Mouse (Mus musculus) intestine, postnatal 0 days (tissue): ENCODE results near the gene N4bp2l2. TPM values are rescaled to one million over a fixed set of nuclear protein-coding genes. Genes with fewer than 3 reads are reported as not detected.
"Not testable (repeated sequence)": the region's sequence is repeated elsewhere in the genome, so short reads cannot be mapped to it uniquely, and the experiment has no call there.

ENCODE experiments used
- ATAC-seq: fragments of 200-750 bp; cut with Nextera tagmentation; 2 replicates; pipeline ENCODE4 v1.8.0; 2017; ENCODE audit warnings: mild to moderate bottlenecking, moderate TSS enrichment, moderate library complexity
- H3K27ac ChIP-seq: fragments of 300-500 bp; sonication (generic); 2 replicates; pipeline ENCODE4 v1.5.1; 2014; ENCODE audit warnings: mild to moderate bottlenecking, low read depth, low read length, moderate library complexity
- H3K27me3 ChIP-seq: fragments of 300-500 bp; sonication (generic); replicated peaks from 2 replicates; pipeline ENCODE4 v1.6.1; 2014; ENCODE audit warnings: low read length, mixed read lengths; ENCODE audit not compliant: control insufficient read depth, insufficient read depth
- H3K36me3 ChIP-seq: fragments of 300-500 bp; sonication (generic); 2 replicates; pipeline ENCODE4 v1.6.1; 2014; ENCODE audit warnings: mild to moderate bottlenecking, moderate library complexity; ENCODE audit not compliant: control insufficient read depth, insufficient read depth
- H3K4me1 ChIP-seq: fragments of 300-500 bp; sonication (generic); replicated peaks from 2 replicates; pipeline ENCODE4 v1.6.1; 2014; ENCODE audit warnings: antibody characterized with exemption, low read length, mixed read lengths; ENCODE audit not compliant: control insufficient read depth, insufficient read depth
- H3K4me2 ChIP-seq: fragments of 300-500 bp; sonication (generic); replicated peaks from 2 replicates; pipeline ENCODE4 v1.6.1; 2014; ENCODE audit warnings: low read depth, mild to moderate bottlenecking, moderate library complexity
- H3K4me3 ChIP-seq: fragments of 300-500 bp; sonication (generic); 2 replicates; pipeline ENCODE4 v1.5.1; 2014; ENCODE audit warnings: low read depth, low read length
- H3K9ac ChIP-seq: fragments of 300-500 bp; sonication (generic); 2 replicates; pipeline ENCODE4 v1.6.1; 2014; ENCODE audit warnings: mild to moderate bottlenecking, low read depth, low read length
- H3K9me3 ChIP-seq: fragments of 300-500 bp; sonication (generic); 2 replicates; pipeline ENCODE4 v1.6.1; 2016; ENCODE audit warnings: mixed run types; ENCODE audit not compliant: control insufficient read depth
- CTCF ChIP-seq: sonication (generic); IDR thresholded peaks from 2 replicates; pipeline ENCODE4 v1.5.1; 2016; ENCODE audit warnings: low read depth, mild to moderate bottlenecking, control low read depth, antibody characterized with exemption, moderate library complexity
- WGBS: fragments of 180-500 bp; shearing (Covaris S2); extraction: QIAGEN DNeasy Blood & Tissue Kit; methylation state at CpG from one replicate; pipeline ENCODE4 v1.1.7; 2014; 5-methylcytosine and 5-hydroxymethylcytosine counted together
- polyA plus RNA-seq: library from polyadenylated mRNA; unstranded; fragments of >200 nt; fragmentation: Nextera tagmentation; extraction: Ambion mirVana; gene quantifications from 2 replicates; pipeline ENCODE4 v1.2.1, GENCODE M21; 2015

Gene N4bp2l2
- polyA plus RNA-seq, 1 experiment from 2014 or later, result 38.3 TPM

GRCm38 (mm10) chr5:150668731-150669130 is 2.7 kb upstream of the N4bp2l2 start:
- Histone ChIP-seq H3K4me2 (no peak overlapping the region), H3K9me3 (no peaks in the 10 kb centered on the region), H3K36me3 (no peaks in the 10 kb centered on the region), H3K27me3 (no peaks in the 10 kb centered on the region), H3K4me1 (no peaks in the 10 kb centered on the region), H3K27ac (no peak overlapping the region), H3K9ac (no peak overlapping the region), H3K4me3 (no peak overlapping the region)
- TF ChIP-seq CTCF, result no peak
- ATAC-seq, result no peak
- 63% methylated on average over 4 of the region's 4 CpGs for WGBS

- Histone ChIP-seq H3K4me3 (peak overlapping the region; percentile 96), H3K27ac (peak overlapping the region; percentile 98), H3K4me2 (peak overlapping the region; percentile 71), H3K9me3 (no peaks in the 10 kb centered on the region), H3K9ac (peak overlapping the region; percentile 97), H3K4me1 (0 out of 2 replicates have a peak, but pooled peaks cover 2% of the 10 kb centered on the region), H3K36me3 (peaks cover 11% of the 10 kb centered on the region; the same call in 1 of the 2 replicates), H3K27me3 (no peaks in the 10 kb centered on the region)
- peak; percentile 99 for ATAC-seq
- under 1% methylated on average over 52 of the region's 52 CpGs for WGBS
- TF ChIP-seq CTCF, result peak; percentile 93
These were observed 640 bp downstream of the N4bp2l2 start for GRCm38 (mm10) chr5:150665132-150665954.

- no peaks in the 10 kb centered on the region for H3K9me3 ChIP-seq
- no peak for TF ChIP-seq CTCF
- peak overlapping the region; percentile 96 for H3K4me3 ChIP-seq
- H3K4me1 ChIP-seq, result 0 out of 2 replicates have a peak, but pooled peaks cover 2% of the 10 kb centered on the region
- no peak for ATAC-seq
- peaks cover 11% of the 10 kb centered on the region; the same call in 1 of the 2 replicates for H3K36me3 ChIP-seq
- peak overlapping the region; percentile 98 for H3K27ac ChIP-seq
- H3K9ac ChIP-seq, result peak overlapping the region; percentile 97
- WGBS, result 1% methylated on average over 10 of the region's 10 CpGs
- H3K4me2 ChIP-seq, result peak overlapping the region; percentile 71
- H3K27me3 ChIP-seq, result no peaks in the 10 kb centered on the region
These were observed 1.2 kb downstream of the N4bp2l2 start for GRCm38 (mm10) chr5:150664794-150665131.

GRCm38 (mm10) chr5:150663926-150664325 is 2.1 kb downstream of the N4bp2l2 start:
- peak overlapping the region; percentile 71 for H3K4me2 ChIP-seq
- not testable (repeated sequence) for ATAC-seq

GRCm38 (mm10) chr5:150660296-150660695 is 5.7 kb downstream of the N4bp2l2 start:
- not testable (repeated sequence) for H3K27me3 ChIP-seq, H3K9me3 ChIP-seq, H3K4me3 ChIP-seq, H3K27ac ChIP-seq, H3K9ac ChIP-seq, H3K4me2 ChIP-seq, H3K4me1 ChIP-seq, ATAC-seq
- WGBS, result 96% methylated on average over 3 of the region's 3 CpGs
- H3K36me3 ChIP-seq, result peaks cover 11% of the 10 kb centered on the region; the same call in 1 of the 2 replicates

More at GRCm38 (mm10) chr5:150663926-150664325, 2.1 kb downstream of the N4bp2l2 start:
- 40% methylated on average over 7 of the region's 7 CpGs for WGBS
- not testable (repeated sequence) for H3K9me3 ChIP-seq, H3K27me3 ChIP-seq, H3K4me1 ChIP-seq, H3K27ac ChIP-seq, H3K9ac ChIP-seq
- Histone ChIP-seq H3K4me3 (0 out of 2 replicates have a peak overlapping the region, but pooled peaks have one; percentile 96), H3K36me3 (peaks cover 11% of the 10 kb centered on the region; the same call in 1 of the 2 replicates)

- WGBS, result 88% methylated on average over 6 of the region's 6 CpGs
- not testable (repeated sequence) for H3K9ac ChIP-seq, H3K4me3 ChIP-seq, H3K27ac ChIP-seq, H3K4me1 ChIP-seq, H3K27me3 ChIP-seq, ATAC-seq, H3K4me2 ChIP-seq, H3K9me3 ChIP-seq
- peaks cover 11% of the 10 kb centered on the region; the same call in 1 of the 2 replicates for H3K36me3 ChIP-seq
These were observed 6.6 kb downstream of the N4bp2l2 start for GRCm38 (mm10) chr5:150659425-150659824.
